Mouse (Mus musculus) MEL (cell line): Measurements from ENCODE around the gene Pml. TPM values are rescaled to one million over a fixed set of nuclear protein-coding genes. Genes with fewer than 3 reads are reported as not detected.

Experiments used
- DNase-seq: peaks from one replicate; pipeline ENCODE4 v3.0.0; 2011; ENCODE audit warnings: low read depth, low spot score
- H3K27ac ChIP-seq: 2 replicates; pipeline ENCODE4 v1.5.1; 2012; ENCODE audit warnings: low read depth, mild to moderate bottlenecking, control low read depth, low read length, moderate library complexity; ENCODE audit not compliant: control insufficient read depth
- H3K27me3 ChIP-seq, 2 experiments: fragments of 150-350 bp in 1 of 2; sonication (generic) in 1 of 2; 2 replicates each; pipeline ENCODE4 v1.6.1; 2012; ENCODE audit warnings: low read length in 2 of 2, mild to moderate bottlenecking in 2 of 2, improper control_type of control experiment in 1 of 2, moderate library complexity in 1 of 2; ENCODE audit not compliant: insufficient read depth in 2 of 2, control insufficient read depth in 1 of 2
- H3K36me3 ChIP-seq, 2 experiments: 2 replicates each; pipeline ENCODE4 v1.6.1; 2012 to 2014; ENCODE audit warnings: low read length in 2 of 2, improper control_type of control experiment in 1 of 2, inconsistent platforms in 1 of 2, mild to moderate bottlenecking in 1 of 2; ENCODE audit not compliant: insufficient read depth in 2 of 2, control insufficient read depth in 1 of 2
- H3K4me1 ChIP-seq, 2 experiments: fragments of 150-350 bp in 1 of 2; sonication (generic) in 1 of 2; 2 replicates each; pipeline ENCODE4 v1.6.1; 2012; ENCODE audit warnings: low read length in 2 of 2, improper control_type of control experiment in 1 of 2, mild to moderate bottlenecking in 1 of 2; ENCODE audit not compliant: insufficient read depth in 2 of 2, control insufficient read depth in 1 of 2
- H3K4me3 ChIP-seq, 2 experiments: fragments of 150-350 bp in 1 of 2; sonication (generic) in 1 of 2; 2 replicates each; pipeline ENCODE4 v1.5.1; 2012; ENCODE audit warnings: low read depth in 2 of 2, low read length in 2 of 2, mild to moderate bottlenecking in 2 of 2, moderate library complexity in 2 of 2, control low read depth in 1 of 2, improper control_type of control experiment in 1 of 2; ENCODE audit not compliant: control insufficient read depth in 1 of 2, insufficient read depth in 1 of 2
- H3K79me2 ChIP-seq: 2 replicates; pipeline ENCODE4 v1.6.1; 2012; ENCODE audit warnings: mild to moderate bottlenecking, low read length, moderate library complexity; ENCODE audit not compliant: control insufficient read depth, poor library complexity, insufficient read depth
- H3K9ac ChIP-seq: 2 replicates; pipeline ENCODE4 v1.6.1; 2012; ENCODE audit warnings: low read depth, mild to moderate bottlenecking, control low read depth, low read length, moderate library complexity; ENCODE audit not compliant: control insufficient read depth, poor library complexity, severe bottlenecking
- H3K9me3 ChIP-seq: fragments of 150-350 bp; sonication (generic); replicated peaks from 2 replicates; pipeline ENCODE4 v1.6.1; 2012; ENCODE audit warnings: mild to moderate bottlenecking, low read length, improper control_type of control experiment, moderate library complexity; ENCODE audit not compliant: insufficient read depth
- BHLHE40 ChIP-seq: IDR thresholded peaks from 2 replicates; pipeline ENCODE4 v1.6.1; 2012; ENCODE audit warnings: low read depth, mild to moderate bottlenecking, inconsistent platforms, low read length, improper control_type of control experiment, borderline replicate concordance
- CHD1 ChIP-seq: IDR thresholded peaks from 2 replicates; pipeline ENCODE4 v1.6.1; 2012; ENCODE audit warnings: low read depth, mild to moderate bottlenecking, inconsistent platforms, low read length, improper control_type of control experiment
- CTCF ChIP-seq, 3 experiments: IDR thresholded peaks in 2 of 3; conservative IDR thresholded peaks in 1 of 3; 2 replicates each; pipeline ENCODE4 v1.5.1; 2011 to 2012; ENCODE audit warnings: low read length in 3 of 3, low read depth in 2 of 3, mild to moderate bottlenecking in 2 of 3, improper control_type of control experiment in 1 of 3, inconsistent platforms in 1 of 3, mixed read lengths in 1 of 3, moderate library complexity in 1 of 3; ENCODE audit not compliant: control insufficient read depth in 1 of 3, insufficient read depth in 1 of 3, poor library complexity in 1 of 3, severe bottlenecking in 1 of 3
- E2F4 ChIP-seq: IDR thresholded peaks from 2 replicates; pipeline ENCODE4 v1.6.1; 2011; ENCODE audit warnings: low read depth, low read length, improper control_type of control experiment, borderline replicate concordance
- ELF1 ChIP-seq: IDR thresholded peaks from 2 replicates; pipeline ENCODE4 v1.6.1; 2014; ENCODE audit warnings: low read depth, mild to moderate bottlenecking, inconsistent platforms, low read length, improper control_type of control experiment, moderate library complexity
- EP300 ChIP-seq, 2 experiments: IDR thresholded peaks; 2 replicates each; pipeline ENCODE4 v1.6.1; 2011; ENCODE audit warnings: improper control_type of control experiment in 2 of 2, low read length in 2 of 2, low read depth in 1 of 2, mild to moderate bottlenecking in 1 of 2
- ETS1 ChIP-seq: IDR thresholded peaks from 2 replicates; pipeline ENCODE4 v1.6.1; 2012; ENCODE audit warnings: low read depth, mild to moderate bottlenecking, inconsistent platforms, low read length, improper control_type of control experiment, moderate library complexity
- MAFK ChIP-seq: IDR thresholded peaks from 2 replicates; pipeline ENCODE4 v1.6.1; 2011; ENCODE audit warnings: low read depth, mild to moderate bottlenecking, low read length, improper control_type of control experiment, borderline replicate concordance
- MAZ ChIP-seq: IDR thresholded peaks from 2 replicates; pipeline ENCODE4 v1.6.1; 2012; ENCODE audit warnings: low read depth, mild to moderate bottlenecking, inconsistent platforms, low read length, improper control_type of control experiment
- MEF2A ChIP-seq: IDR thresholded peaks from 2 replicates; pipeline ENCODE4 v1.6.1; 2014; ENCODE audit warnings: low read depth, mild to moderate bottlenecking, inconsistent platforms, low read length, improper control_type of control experiment; ENCODE audit not compliant: poor library complexity, insufficient replicate concordance, severe bottlenecking; ENCODE audit errors: extremely low read depth
- MXI1 ChIP-seq: IDR thresholded peaks from 2 replicates; pipeline ENCODE4 v1.6.1; 2011; ENCODE audit warnings: mild to moderate bottlenecking, low read depth, low read length, improper control_type of control experiment
- NELFE ChIP-seq: IDR thresholded peaks from 2 replicates; pipeline ENCODE4 v1.6.1; 2011; ENCODE audit warnings: low read depth, low read length, improper control_type of control experiment
- POLR2AphosphoS5 ChIP-seq: IDR thresholded peaks from 2 replicates; pipeline ENCODE4 v1.6.1; 2012; ENCODE audit warnings: low read depth, borderline replicate concordance, mild to moderate bottlenecking, inconsistent platforms, low read length, moderate library complexity, mixed read lengths
- RAD21 ChIP-seq: IDR thresholded peaks from 2 replicates; pipeline ENCODE4 v1.6.1; 2011; ENCODE audit warnings: mild to moderate bottlenecking, low read depth, low read length, improper control_type of control experiment
- RCOR1 ChIP-seq: IDR thresholded peaks from 2 replicates; pipeline ENCODE4 v1.6.1; 2012; ENCODE audit warnings: low read depth, mild to moderate bottlenecking, inconsistent platforms, low read length, improper control_type of control experiment
- SMC3 ChIP-seq: IDR thresholded peaks from 2 replicates; pipeline ENCODE4 v1.6.1; 2011; ENCODE audit warnings: low read depth, low read length, improper control_type of control experiment
- UBTF ChIP-seq: IDR thresholded peaks from 2 replicates; pipeline ENCODE4 v1.6.1; 2012; ENCODE audit warnings: low read depth, mild to moderate bottlenecking, inconsistent platforms, low read length, improper control_type of control experiment, moderate library complexity, borderline replicate concordance; ENCODE audit not compliant: insufficient read depth
- USF1 ChIP-seq: IDR thresholded peaks from 2 replicates; pipeline ENCODE4 v1.6.1; 2014; ENCODE audit warnings: low read depth, mild to moderate bottlenecking, inconsistent platforms, low read length, improper control_type of control experiment, moderate library complexity
- USF2 ChIP-seq, 2 experiments: IDR thresholded peaks; 2 replicates each; pipeline ENCODE4 v1.6.1; 2011 to 2012; ENCODE audit warnings: improper control_type of control experiment in 2 of 2, low read length in 2 of 2, borderline replicate concordance in 1 of 2, inconsistent platforms in 1 of 2, low read depth in 1 of 2, mild to moderate bottlenecking in 1 of 2; ENCODE audit not compliant: insufficient read depth in 1 of 2
- ZC3H11A ChIP-seq: IDR thresholded peaks from 2 replicates; pipeline ENCODE4 v1.6.1; 2012; ENCODE audit warnings: low read depth, mild to moderate bottlenecking, inconsistent platforms, low read length, improper control_type of control experiment
- ZMIZ1 ChIP-seq: IDR thresholded peaks from 2 replicates; pipeline ENCODE4 v1.6.1; 2012; ENCODE audit warnings: low read depth, mild to moderate bottlenecking, inconsistent platforms, low read length, improper control_type of control experiment, moderate library complexity
- ZNF384 ChIP-seq: IDR thresholded peaks from 2 replicates; pipeline ENCODE4 v1.6.1; 2012; ENCODE audit warnings: low read depth, mild to moderate bottlenecking, inconsistent platforms, low read length, improper control_type of control experiment
- polyA plus RNA-seq, 2 experiments: library from polyadenylated mRNA; stranded (reverse) in 1 of 2; unstranded in 1 of 2; fragments of >175 nt in 1 of 2; fragments of >200 nt in 1 of 2; gene quantifications; 2 replicates each; pipeline versions ENCODE4 v1.2.1 to v1.2.4; 2012; ENCODE audit warnings: low replicate concordance in 2 of 2, low read depth in 1 of 2; ENCODE audit not compliant: insufficient read length in 2 of 2, insufficient read depth in 1 of 2, missing spikeins in 1 of 2
- total RNA-seq: library from RNA; depleted of rRNA; stranded (reverse); fragments of 300-350 nt; gene quantifications from 2 replicates; pipeline ENCODE4 v1.2.3, GENCODE M21; 2012

Gene Pml
- total and polyA plus RNA-seq, 3 experiments = 25.2 to 56.6 TPM; not detected in 1

DNA sequence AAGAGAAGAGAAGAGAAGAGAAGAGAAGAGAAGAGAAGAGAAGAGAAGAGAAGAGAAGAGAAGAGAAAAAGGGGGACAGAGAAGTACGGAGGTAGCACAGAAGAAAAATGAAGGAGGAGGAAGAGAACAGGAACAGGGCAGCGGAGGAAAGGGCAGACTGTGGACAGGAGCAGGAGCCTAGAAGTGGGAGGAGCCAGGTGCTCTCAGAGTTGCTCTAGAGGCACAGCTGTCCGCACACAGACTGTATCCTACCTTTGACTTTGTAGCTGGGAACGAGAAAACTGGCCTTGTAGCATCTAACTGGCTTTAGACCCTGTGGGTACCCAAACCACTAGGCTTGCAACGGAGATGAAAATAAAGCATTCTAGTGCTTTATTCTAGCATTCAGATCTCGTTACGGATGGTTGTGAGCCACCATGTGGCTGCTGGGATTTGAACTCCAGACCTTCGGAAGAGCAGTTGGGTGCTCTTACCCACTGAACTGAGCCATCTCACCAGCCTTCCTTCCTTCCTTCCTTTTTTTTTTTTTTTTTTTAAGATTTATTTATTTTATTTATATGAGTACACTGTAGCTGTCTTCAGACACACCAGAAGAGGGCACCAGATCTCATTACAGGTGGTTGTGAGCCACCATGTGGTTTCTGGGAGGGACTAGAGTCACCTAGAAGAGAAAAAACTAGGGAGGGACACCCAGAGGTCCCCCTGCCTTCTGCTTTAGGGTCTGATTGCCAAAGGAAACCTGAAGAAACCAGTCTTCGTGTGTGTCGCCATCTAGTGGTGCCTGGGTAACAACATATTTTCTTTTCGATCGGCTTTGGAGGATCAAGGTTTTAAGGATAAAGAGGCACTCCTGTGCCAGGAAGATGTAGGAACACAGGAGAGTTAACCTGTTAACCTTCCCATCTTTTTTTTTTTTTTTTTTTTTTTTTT, 19.1 kb upstream of the Pml start:
- no peak overlapping the region for H3K9ac ChIP-seq
- H3K4me3 ChIP-seq = no peak overlapping the region
- peaks cover 0 to 9% of the 10 kb centered on the region in 2 experiments; a peak in 2 of 4 replicates for H3K36me3 ChIP-seq
- peaks cover 20 to 21% of the 10 kb centered on the region in 2 experiments for H3K4me1 ChIP-seq
- no peak overlapping the region for H3K27ac ChIP-seq
- peak; percentile 68 for TF ChIP-seq SMC3
- TF ChIP-seq BHLHE40 = no peak
- TF ChIP-seq RAD21 = peak; percentile 72
- no peak for TF ChIP-seq E2F4
- no peak for TF ChIP-seq USF2 (IDR thresholded peaks at IDR 0.05; ENCODE audit: borderline replicate concordance in 1 of 2, insufficient read depth in 1 of 2, low read depth in 1 of 2, low read length in 2 of 2)
- TF ChIP-seq POLR2AphosphoS5 = no peak
- no peak for TF ChIP-seq NELFE
- TF ChIP-seq ZMIZ1 = no peak
- TF ChIP-seq EP300 (IDR thresholded peaks at IDR 0.05; ENCODE audit: low read depth in 1 of 2, low read length in 2 of 2) = no peak
- TF ChIP-seq USF1 = no peak
- no peak for TF ChIP-seq ETS1
- TF ChIP-seq ELF1 = no peak
- peak; percentile 77 for TF ChIP-seq ZNF384
- TF ChIP-seq RCOR1 = no peak
- no peak for TF ChIP-seq CHD1
- no peak for TF ChIP-seq MEF2A
- TF ChIP-seq MAZ = no peak
- peak; percentile 65 to 81 (median 70) for TF ChIP-seq CTCF (IDR thresholded peaks at IDR 0.05 in 2 of 3, conservative IDR thresholded peaks at IDR 0.05 in 1 of 3; ENCODE audit: control insufficient read depth in 1 of 3, insufficient read depth in 1 of 3, low read depth in 2 of 3, low read length in 3 of 3, poor library complexity in 1 of 3, severe bottlenecking in 1 of 3)
- TF ChIP-seq MAFK = no peak
- peak; percentile 64; the same call in 1 of the 2 replicates for TF ChIP-seq ZC3H11A
- TF ChIP-seq MXI1 = 0 out of 2 replicates have a peak, but pooled peaks have one; percentile 11
- TF ChIP-seq UBTF = no peak
- no peaks in the 10 kb centered on the region for H3K27me3 ChIP-seq
- peak; percentile 89 for DNase-seq
- H3K79me2 ChIP-seq = no peaks in the 10 kb centered on the region
- H3K9me3 ChIP-seq = no peaks in the 10 kb centered on the region
